Mouse (Mus musculus): Measurements from ENCODE around the gene Ros1.

Ros1 gene

GRCm38 (mm10) chr10:52022413-52023212, 172.4 kb downstream of the Ros1 start, which contains the start of gene Vgll2:
Vgll2 (plus strand) TSS chr10:52022502.
- peak; percentile 44 for DNase-seq (ENCODE audit: low read depth, low spot score)

GRCm38 (mm10) chr10:52021736-52022394, 173.2 kb downstream of the Ros1 start:
- no peak for DNase-seq (ENCODE audit: low read depth, low spot score)

DNA sequence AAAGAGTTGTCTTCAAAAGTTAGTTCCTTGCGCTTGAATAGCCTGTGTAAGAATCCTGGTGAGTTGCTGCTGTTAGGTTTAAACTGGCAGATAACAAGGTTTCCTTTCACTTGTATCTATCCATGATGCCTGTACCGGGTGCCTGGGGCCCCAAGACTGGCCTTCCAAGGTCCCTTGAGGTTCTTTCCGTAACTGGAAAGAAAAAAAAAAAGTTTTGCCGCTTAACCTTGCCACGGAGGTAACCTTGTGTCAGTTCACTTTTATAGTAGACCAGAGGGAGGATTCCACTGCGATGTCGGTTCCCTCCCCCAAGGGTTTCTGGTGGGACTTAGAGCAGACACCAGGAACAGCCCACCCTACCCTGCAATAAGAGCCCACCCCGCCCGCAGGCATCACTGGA, 173.8 kb downstream of the Ros1 start:
- no peak for DNase-seq (ENCODE audit: low read depth, low spot score)

DNA sequence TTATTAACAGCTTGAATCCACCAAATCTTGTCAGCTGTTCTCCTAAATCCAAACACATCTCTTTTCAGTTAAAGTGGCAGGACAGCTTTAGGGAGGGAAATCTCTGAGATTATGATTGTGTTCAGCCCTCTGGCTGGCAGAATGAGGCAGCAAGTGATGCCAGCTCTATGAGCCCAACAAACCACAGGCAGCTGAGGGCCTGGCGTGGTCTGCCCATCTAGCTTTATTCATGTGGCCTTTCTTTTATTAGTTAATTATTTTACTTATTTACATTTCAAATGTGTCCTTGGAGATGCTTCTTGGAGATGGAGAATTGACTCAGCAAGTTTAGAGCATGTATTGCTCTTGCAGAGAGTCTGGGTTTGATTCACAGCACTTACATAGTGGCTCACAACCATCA, 176.6 kb downstream of the Ros1 start:
- DNase-seq (ENCODE audit: low read depth, low spot score): no peak
